Mouse (Mus musculus) olfactory bulb, adult 2 months (tissue): ENCODE measurements around the gene Mad2l2.
A peak's percentile ranks its signal among the peaks of the same experiment; 100 is the strongest.

Experiments used
- CTCF ChIP-seq: fragments of 200-500 bp; IDR thresholded peaks from 2 replicates; pipeline ENCODE4 v1.5.1; 2012; ENCODE audit warnings: low read depth, mild to moderate bottlenecking, low read length, moderate library complexity; ENCODE audit not compliant: insufficient read depth
- POLR2A ChIP-seq: fragments of 200-500 bp; IDR thresholded peaks from 2 replicates; pipeline ENCODE4 v1.6.1; 2012; ENCODE audit warnings: mild to moderate bottlenecking, low read depth, low read length, moderate library complexity; ENCODE audit not compliant: insufficient read depth

- TF ChIP-seq POLR2A (no peak), CTCF (peak; percentile 9; the same call in 1 of the 2 replicates)
Observed at GRCm38 (mm10) chr4:148115467-148115866, 14.7 kb upstream of the Mad2l2 start.
